Mouse (Mus musculus) retina, postnatal 7 days (tissue): ENCODE measurements around the gene Usp54.

Experiments used
- DNase-seq: peaks from one replicate; pipeline ENCODE4 v3.0.0-alpha.2; 2012; ENCODE audit warnings: low read depth, low spot score

Usp54 gene

GRCm38 (mm10) chr14:20640644-20641437, at the start of gene Usp54:
Usp54 (minus strand) TSS chr14:20641063.
- DNase-seq, result peak; percentile 98

- no peak for DNase-seq
Measured at GRCm38 (mm10) chr14:20689009-20689408, 48.1 kb upstream of the Usp54 start.

- no peak for DNase-seq
Measured at GRCm38 (mm10) chr14:20686576-20686975, 45.7 kb upstream of the Usp54 start.

- DNase-seq, result no peak
Measured at GRCm38 (mm10) chr14:20682498-20682897, 41.6 kb upstream of the Usp54 start.

GRCm38 (mm10) chr14:20681742-20682141, 40.9 kb upstream of the Usp54 start:
- DNase-seq, result no peak

- no peak for DNase-seq
Measured at GRCm38 (mm10) chr14:20677906-20678305, 37.0 kb upstream of the Usp54 start.

GRCm38 (mm10) chr14:20674064-20674833, 33.4 kb upstream of the Usp54 start, which contains the start of gene Sec24c:
Sec24c (plus strand) TSS chr14:20674308.
- DNase-seq, result peak; percentile 99

- DNase-seq, result no peak
Measured at GRCm38 (mm10) chr14:20673735-20674063, 32.8 kb upstream of the Usp54 start.

- DNase-seq, result no peak
Measured at GRCm38 (mm10) chr14:20672990-20673389, 32.1 kb upstream of the Usp54 start.

GRCm38 (mm10) chr14:20668154-20668810, 27.4 kb upstream of the Usp54 start, which contains the start of gene Synpo2l:
Synpo2l (minus strand) TSS chr14:20668354.
- DNase-seq, result no peak

- no peak for DNase-seq
Measured at GRCm38 (mm10) chr14:20667469-20667868, 26.6 kb upstream of the Usp54 start.

GRCm38 (mm10) chr14:20664436-20664835, 23.6 kb upstream of the Usp54 start:
- DNase-seq, result no peak

GRCm38 (mm10) chr14:20663601-20664000, 22.7 kb upstream of the Usp54 start:
- no peak for DNase-seq

- DNase-seq, result no peak
Measured at GRCm38 (mm10) chr14:20662740-20663139, 21.9 kb upstream of the Usp54 start.

GRCm38 (mm10) chr14:20661661-20662331, 20.9 kb upstream of the Usp54 start:
- DNase-seq, result no peak

- DNase-seq, result peak; percentile 93
Measured at GRCm38 (mm10) chr14:20660827-20661660, 20.2 kb upstream of the Usp54 start.

- DNase-seq, result no peak
Measured at GRCm38 (mm10) chr14:20659687-20660086, 18.8 kb upstream of the Usp54 start.

- DNase-seq, result no peak
Measured at GRCm38 (mm10) chr14:20658902-20659301, 18.0 kb upstream of the Usp54 start.

- DNase-seq, result no peak
Measured at GRCm38 (mm10) chr14:20658326-20658725, 17.5 kb upstream of the Usp54 start.

GRCm38 (mm10) chr14:20656361-20656760, 15.5 kb upstream of the Usp54 start, which contains the start of gene Myoz1:
Myoz1 (minus strand) TSS chr14:20656540.
- DNase-seq, result no peak

- no peak for DNase-seq
Measured at GRCm38 (mm10) chr14:20655731-20656130, 14.9 kb upstream of the Usp54 start.
